Mouse (Mus musculus) midbrain, postnatal 0 days (tissue): ENCODE measurements around the gene Ube2l6. TPM values are rescaled to one million over a fixed set of nuclear protein-coding genes. Genes with fewer than 3 reads are reported as not detected.

Experiments
- ATAC-seq: fragments of 200-750 bp; cut with Nextera tagmentation; 2 replicates; pipeline ENCODE4 v1.8.0; 2017; ENCODE audit warnings: moderate number of reproducible peaks, mild to moderate bottlenecking, moderate TSS enrichment, moderate library complexity; ENCODE audit not compliant: low FRiP score
- DNase-seq: peaks from one replicate; pipeline ENCODE4 v3.0.0-alpha.2; 2015; ENCODE audit warnings: low spot score
- H3K27ac ChIP-seq: fragments of 300-500 bp; sonication (generic); 2 replicates; pipeline ENCODE4 v1.5.1; 2014; ENCODE audit warnings: low read depth, mild to moderate bottlenecking, low read length, mixed read lengths
- H3K27me3 ChIP-seq: fragments of 300-500 bp; sonication (generic); 2 replicates; pipeline ENCODE4 v1.6.1; 2014; ENCODE audit warnings: low read length, control low read depth, mixed read lengths; ENCODE audit not compliant: insufficient read depth
- H3K36me3 ChIP-seq: fragments of 300-500 bp; sonication (generic); 2 replicates; pipeline ENCODE4 v1.6.1; 2014; ENCODE audit warnings: low read length, control low read depth, mixed read lengths; ENCODE audit not compliant: insufficient read depth
- H3K4me1 ChIP-seq: fragments of 300-500 bp; sonication (generic); 2 replicates; pipeline ENCODE4 v1.6.1; 2014; ENCODE audit warnings: mild to moderate bottlenecking, control low read depth, antibody characterized with exemption, low read length, mixed read lengths; ENCODE audit not compliant: insufficient read depth
- H3K4me2 ChIP-seq: fragments of 300-500 bp; sonication (generic); 2 replicates; pipeline ENCODE4 v1.6.1; 2014; ENCODE audit warnings: low read depth, mild to moderate bottlenecking, low read length, mixed read lengths; ENCODE audit not compliant: poor library complexity, severe bottlenecking
- H3K4me3 ChIP-seq: fragments of 300-500 bp; sonication (generic); 2 replicates; pipeline ENCODE4 v1.5.1; 2014; ENCODE audit warnings: low read depth, mild to moderate bottlenecking, low read length, moderate library complexity
- H3K9ac ChIP-seq: fragments of 300-500 bp; sonication (generic); replicated peaks from 2 replicates; pipeline ENCODE4 v1.6.1; 2014; ENCODE audit warnings: mild to moderate bottlenecking, low read length, moderate library complexity, mixed read lengths; ENCODE audit not compliant: poor library complexity, severe bottlenecking
- H3K9me3 ChIP-seq: fragments of 300-500 bp; sonication (generic); 2 replicates; pipeline ENCODE4 v1.6.1; 2016; ENCODE audit warnings: low read length, control low read depth
- CTCF ChIP-seq: IDR thresholded peaks from 2 replicates; pipeline ENCODE4 v1.5.1; 2016; ENCODE audit warnings: antibody characterized with exemption, mild to moderate bottlenecking
- WGBS: fragments of 180-500 bp; shearing (Covaris S2); extraction: QIAGEN DNeasy Blood & Tissue Kit; methylation state at CpG from one replicate; pipeline ENCODE4 v1.1.7; 2014; 5-methylcytosine and 5-hydroxymethylcytosine counted together
- polyA plus RNA-seq: library from polyadenylated mRNA; unstranded; fragments of >200 nt; fragmentation: Nextera tagmentation; extraction: Ambion mirVana; gene quantifications from 2 replicates; pipeline ENCODE4 v1.2.1, GENCODE M21; 2015
- total RNA-seq: library from RNA; depleted of rRNA; stranded (reverse); fragments of >200 nt; gene quantifications from 2 replicates; pipeline ENCODE4 v1.2.3, GENCODE M21; 2014

Gene Ube2l6
- total and polyA plus RNA-seq, 2 experiments from 2014 or later = 14.0 to 15.1 TPM

DNA sequence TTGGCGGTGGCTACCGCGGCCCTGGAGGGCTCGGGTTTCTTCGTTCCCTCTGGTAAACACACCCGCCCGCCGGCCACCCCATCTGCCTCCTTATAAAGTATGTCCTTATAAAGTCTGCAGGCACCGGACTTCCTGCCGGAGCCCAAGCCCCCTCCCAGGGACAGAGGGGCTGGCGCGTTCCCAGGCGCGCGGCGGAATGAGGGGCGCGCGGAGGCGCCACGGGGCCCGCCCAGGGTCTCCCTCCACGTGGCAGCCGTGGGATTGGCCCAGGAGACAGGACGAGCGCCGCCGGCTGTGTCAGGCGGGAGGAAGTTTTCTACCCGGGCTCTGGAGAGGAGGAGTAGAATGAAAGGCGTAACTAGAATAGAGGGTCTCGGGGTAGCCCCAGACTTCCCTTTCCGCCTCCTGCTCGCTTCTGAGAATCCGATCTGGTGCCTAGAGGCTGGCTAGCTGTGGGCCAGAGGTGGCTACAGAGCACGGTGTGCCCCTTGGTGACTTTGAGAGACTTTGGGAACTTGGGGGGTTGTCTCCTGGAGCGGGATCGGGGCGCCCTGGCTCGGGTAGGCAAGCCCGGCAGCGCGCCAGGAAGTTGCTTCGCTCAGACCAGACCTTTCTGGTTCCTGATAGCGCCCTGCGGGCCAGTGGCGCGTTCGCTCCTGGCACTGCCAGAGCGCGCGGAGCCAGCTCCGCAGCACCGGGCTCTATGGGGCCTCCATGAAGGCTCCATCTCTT lies 41.6 kb downstream of the Ube2l6 start:
- no peak for TF ChIP-seq CTCF
- ATAC-seq (peak; percentile 71), DNase-seq (peak; percentile 51)
- H3K4me2 ChIP-seq = peak overlapping the region; percentile 99
- H3K9ac ChIP-seq = peak overlapping the region; percentile 33
- peaks cover 38% of the 10 kb centered on the region for H3K27me3 ChIP-seq
- no peak overlapping the region for H3K27ac ChIP-seq
- under 1% methylated on average over 54 of the region's 54 CpGs for WGBS
- H3K9me3 ChIP-seq = no peaks in the 10 kb centered on the region
- no peaks in the 10 kb centered on the region for H3K36me3 ChIP-seq
- peak overlapping the region; percentile 51 for H3K4me3 ChIP-seq
- H3K4me1 ChIP-seq = peaks cover 11% of the 10 kb centered on the region

DNA sequence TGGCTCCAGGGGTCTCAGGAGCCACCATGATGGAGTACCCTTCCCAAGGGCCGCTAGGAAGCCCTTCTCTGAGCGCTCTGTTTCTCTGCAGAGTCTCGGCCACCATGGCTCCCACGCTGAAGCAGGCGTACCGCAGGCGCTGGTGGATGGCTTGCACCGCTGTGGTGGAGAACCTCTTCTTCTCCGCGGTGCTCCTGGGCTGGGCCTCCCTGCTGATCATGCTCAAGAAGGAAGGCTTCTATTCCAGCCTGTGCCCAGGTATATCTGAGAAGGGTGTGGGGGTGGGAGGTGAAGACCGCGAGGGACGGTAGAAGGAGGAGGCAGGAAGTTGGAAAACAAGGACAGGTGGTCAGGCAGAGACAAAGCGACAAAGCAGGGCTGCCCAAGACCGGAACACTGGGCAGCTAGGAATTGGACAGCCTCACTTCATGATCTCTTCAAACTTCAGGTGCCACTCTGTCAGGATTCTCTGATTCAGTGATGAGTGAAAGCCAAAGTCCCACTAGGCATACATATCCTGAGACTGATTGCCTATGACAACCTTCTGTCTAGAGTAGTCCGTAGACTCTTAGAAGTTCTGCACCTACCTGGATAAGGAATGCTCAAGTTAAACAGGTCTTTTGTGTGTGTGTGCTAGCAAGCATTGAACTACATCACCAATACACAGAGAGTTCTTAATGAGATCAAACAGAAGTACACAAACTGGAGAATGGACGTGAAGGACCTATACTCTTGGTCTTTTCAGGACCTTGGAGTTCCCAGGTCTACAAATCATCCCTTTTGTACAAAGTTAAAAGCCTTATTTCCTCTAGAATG lies 42.3 kb downstream of the Ube2l6 start:
- Histone ChIP-seq H3K4me3 (peak overlapping the region; percentile 51), H3K9ac (peak overlapping the region; percentile 29), H3K9me3 (no peaks in the 10 kb centered on the region), H3K36me3 (no peaks in the 10 kb centered on the region), H3K4me2 (peak overlapping the region; percentile 99), H3K4me1 (peaks cover 11% of the 10 kb centered on the region), H3K27me3 (peaks cover 38% of the 10 kb centered on the region), H3K27ac (no peak overlapping the region)
- ATAC-seq (no peak; the same call in 1 of the 2 replicates), DNase-seq (no peak)
- WGBS = 10% methylated on average over 17 of the region's 17 CpGs
- TF ChIP-seq CTCF = no peak

DNA sequence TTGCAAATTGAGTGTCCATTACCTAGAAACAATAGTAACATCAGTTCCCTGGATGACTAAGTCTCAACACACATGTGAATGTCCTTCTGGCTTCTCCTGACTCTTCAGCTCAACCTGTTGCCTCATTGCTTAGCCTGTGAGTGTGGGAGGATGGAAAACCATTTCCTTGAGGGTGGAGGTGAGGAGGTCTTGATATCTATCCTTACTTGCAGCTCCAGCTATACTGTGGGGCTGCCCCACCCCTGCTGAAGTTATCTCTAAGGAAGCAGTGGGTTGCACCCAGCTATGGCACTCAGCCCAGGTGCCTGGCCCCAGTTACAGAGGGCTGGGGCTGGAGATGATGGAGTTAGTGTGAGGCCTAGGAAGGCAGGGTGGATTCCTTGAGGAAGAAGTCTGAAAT lies 43.3 kb downstream of the Ube2l6 start:
- Histone ChIP-seq H3K9me3 (no peaks in the 10 kb centered on the region), H3K36me3 (no peaks in the 10 kb centered on the region), H3K27me3 (peaks cover 37% of the 10 kb centered on the region), H3K4me1 (peaks cover 11% of the 10 kb centered on the region), H3K4me2 (no peak overlapping the region), H3K4me3 (no peak overlapping the region), H3K27ac (no peak overlapping the region), H3K9ac (no peak overlapping the region)
- DNase-seq = no peak
- ATAC-seq = no peak
- no peak for TF ChIP-seq CTCF

DNA sequence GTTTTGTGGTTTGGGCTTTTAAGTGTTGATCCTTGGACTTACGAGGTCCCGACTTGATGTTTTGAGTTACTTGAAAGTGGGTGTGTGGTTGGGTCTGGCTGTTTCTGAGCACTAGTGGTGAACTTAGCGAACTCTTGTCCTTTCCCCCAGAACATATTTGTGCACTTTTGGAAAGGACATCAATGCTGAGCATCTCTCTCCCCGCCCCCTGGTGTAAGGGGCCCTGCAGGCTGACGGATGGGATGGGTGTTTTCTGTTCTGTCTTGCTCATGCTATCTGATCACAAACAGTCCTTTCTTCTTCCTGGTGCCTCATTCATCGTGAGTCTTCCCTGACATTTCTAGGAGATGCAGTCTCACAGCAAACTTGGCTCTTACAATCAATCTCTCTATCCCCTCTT lies 45.0 kb downstream of the Ube2l6 start:
- ATAC-seq (no peak), DNase-seq (no peak)
- H3K4me1 ChIP-seq = peaks cover 11% of the 10 kb centered on the region
- H3K4me2 ChIP-seq = no peak overlapping the region
- WGBS = 89% methylated on average over 6 of the region's 6 CpGs
- no peak overlapping the region for H3K9ac ChIP-seq
- no peaks in the 10 kb centered on the region for H3K36me3 ChIP-seq
- H3K9me3 ChIP-seq = no peaks in the 10 kb centered on the region
- H3K4me3 ChIP-seq = no peak overlapping the region
- no peak for TF ChIP-seq CTCF
- H3K27me3 ChIP-seq = peaks cover 24% of the 10 kb centered on the region
- no peak overlapping the region for H3K27ac ChIP-seq

DNA sequence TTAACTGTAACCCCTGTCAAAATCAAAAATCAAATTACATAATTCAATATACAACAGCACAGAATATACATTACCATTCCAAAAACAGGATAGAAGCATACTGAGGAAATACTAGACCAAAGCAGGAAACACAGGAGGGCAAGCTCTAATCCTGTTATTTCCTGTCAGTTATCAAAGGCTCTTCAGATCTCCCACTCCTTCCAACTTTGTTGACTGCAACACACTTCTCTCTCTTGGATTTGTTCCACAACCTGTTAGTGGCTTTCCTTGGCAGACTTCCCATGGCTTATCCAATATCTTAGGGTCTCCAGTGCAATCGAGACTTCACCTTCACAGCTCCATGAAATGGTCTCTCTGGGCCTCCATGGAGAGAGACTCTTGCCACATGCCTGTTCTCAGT lies 46.6 kb downstream of the Ube2l6 start:
- no peak for ATAC-seq
- no peak overlapping the region for H3K4me2 ChIP-seq
- WGBS = 80% methylated on average over 1 of the region's 1 CpGs

More for the DNA sequence above, 46.6 kb downstream of the Ube2l6 start:
- no peak for DNase-seq
- Histone ChIP-seq H3K4me3 (no peak overlapping the region), H3K27me3 (peaks cover 12% of the 10 kb centered on the region; the same call in 1 of the 2 replicates), H3K27ac (no peak overlapping the region), H3K9ac (no peak overlapping the region), H3K36me3 (no peaks in the 10 kb centered on the region), H3K4me1 (peaks cover 4% of the 10 kb centered on the region; the same call in 1 of the 2 replicates), H3K9me3 (no peaks in the 10 kb centered on the region)
- TF ChIP-seq CTCF = no peak
